Mouse (Mus musculus) MEL (cell line): ENCODE measurements around the gene Slmap.
A peak's percentile ranks its signal among the peaks of the same experiment; 100 is the strongest.

ENCODE experiments used
- CHD2 ChIP-seq: IDR thresholded peaks from 2 replicates; pipeline ENCODE4 v1.6.1; 2011; ENCODE audit warnings: low read length, improper control_type of control experiment
- CTCF ChIP-seq, 3 experiments: IDR thresholded peaks in 2 of 3; conservative IDR thresholded peaks in 1 of 3; 2 replicates each; pipeline ENCODE4 v1.5.1; 2011 to 2012; ENCODE audit warnings: low read length in 3 of 3, low read depth in 2 of 3, mild to moderate bottlenecking in 2 of 3, improper control_type of control experiment in 1 of 3, inconsistent platforms in 1 of 3, mixed read lengths in 1 of 3, moderate library complexity in 1 of 3; ENCODE audit not compliant: control insufficient read depth in 1 of 3, insufficient read depth in 1 of 3, poor library complexity in 1 of 3, severe bottlenecking in 1 of 3
- EP300 ChIP-seq, 2 experiments: IDR thresholded peaks; 2 replicates each; pipeline ENCODE4 v1.6.1; 2011; ENCODE audit warnings: improper control_type of control experiment in 2 of 2, low read length in 2 of 2, low read depth in 1 of 2, mild to moderate bottlenecking in 1 of 2
- GATA1 ChIP-seq: IDR thresholded peaks from 2 replicates; pipeline ENCODE4 v1.6.1; 2011; ENCODE audit warnings: low read depth, low read length, improper control_type of control experiment
- MAX ChIP-seq: IDR thresholded peaks from 2 replicates; pipeline ENCODE4 v1.6.1; 2011; ENCODE audit warnings: low read length, improper control_type of control experiment
- MAZ ChIP-seq: IDR thresholded peaks from 2 replicates; pipeline ENCODE4 v1.6.1; 2012; ENCODE audit warnings: low read depth, mild to moderate bottlenecking, inconsistent platforms, low read length, improper control_type of control experiment
- POLR2A ChIP-seq, 2 experiments: IDR thresholded peaks; 2 replicates each; pipeline ENCODE4 v1.6.1; 2011 to 2012; ENCODE audit warnings: low read length in 2 of 2, mild to moderate bottlenecking in 2 of 2, control low read depth in 1 of 2, improper control_type of control experiment in 1 of 2, low read depth in 1 of 2, moderate library complexity in 1 of 2; ENCODE audit not compliant: control insufficient read depth in 1 of 2, insufficient read depth in 1 of 2, poor library complexity in 1 of 2
- RAD21 ChIP-seq: IDR thresholded peaks from 2 replicates; pipeline ENCODE4 v1.6.1; 2011; ENCODE audit warnings: mild to moderate bottlenecking, low read depth, low read length, improper control_type of control experiment
- SMC3 ChIP-seq: IDR thresholded peaks from 2 replicates; pipeline ENCODE4 v1.6.1; 2011; ENCODE audit warnings: low read depth, low read length, improper control_type of control experiment
- TAL1 ChIP-seq: IDR thresholded peaks from 2 replicates; pipeline ENCODE4 v1.6.1; 2012; ENCODE audit warnings: mild to moderate bottlenecking, inconsistent platforms, low read length, moderate library complexity, mixed read lengths
- TCF12 ChIP-seq: IDR thresholded peaks from 2 replicates; pipeline ENCODE4 v1.6.1; 2014; ENCODE audit warnings: low read depth, mild to moderate bottlenecking, inconsistent platforms, low read length, improper control_type of control experiment, moderate library complexity
- ZKSCAN1 ChIP-seq: IDR thresholded peaks from 2 replicates; pipeline ENCODE4 v1.6.1; 2012; ENCODE audit warnings: low read depth, mild to moderate bottlenecking, inconsistent platforms, low read length, improper control_type of control experiment, moderate library complexity

- TF ChIP-seq CTCF (IDR thresholded peaks at IDR 0.05 in 2 of 3, conservative IDR thresholded peaks at IDR 0.05 in 1 of 3; ENCODE audit: control insufficient read depth in 1 of 3, insufficient read depth in 1 of 3, low read depth in 2 of 3, low read length in 3 of 3, poor library complexity in 1 of 3, severe bottlenecking in 1 of 3): peak in 2 of 3 experiments; percentile 36 to 88; a peak in 4 of 6 replicates
- no peak for TF ChIP-seq POLR2A (IDR thresholded peaks at IDR 0.05; ENCODE audit: control insufficient read depth in 1 of 2, insufficient read depth in 1 of 2, low read depth in 1 of 2, low read length in 2 of 2, poor library complexity in 1 of 2)
- TF ChIP-seq TAL1: no peak
- no peak for TF ChIP-seq GATA1
- no peak for TF ChIP-seq EP300 (IDR thresholded peaks at IDR 0.05; ENCODE audit: low read depth in 1 of 2, low read length in 2 of 2)
- no peak for TF ChIP-seq CHD2
- peak; percentile 60 for TF ChIP-seq SMC3
- no peak; the same call in 1 of the 2 replicates for TF ChIP-seq RAD21
- no peak for TF ChIP-seq MAZ
- TF ChIP-seq TCF12: no peak
- no peak for TF ChIP-seq MAX
- no peak for TF ChIP-seq ZKSCAN1
Observed at GRCm38 (mm10) chr14:26436304-26436703, 98.4 kb downstream of the Slmap start.
